Mouse (Mus musculus): ENCODE measurements at regions not wholly inside any gene's neighbourhood (a gene's known extent, or its start where the extent isn't known, plus 50 kb on each side); places are given as distances from the start of the nearest gene placed in this dataset.

GRCm38 (mm10) chr6:133420929-133421328, 128.9 kb downstream of the 5530400C23Rik start:
- no peak for ATAC-seq (replicated peaks in 1 of 2; ENCODE audit: insufficient read depth in 1 of 2, low FRiP score in 2 of 2, low TSS enrichment in 1 of 2, low read depth in 1 of 2, poor library complexity in 2 of 2, severe bottlenecking in 2 of 2)

- no peak for ATAC-seq (replicated peaks in 1 of 2; ENCODE audit: insufficient read depth in 1 of 2, low FRiP score in 2 of 2, low TSS enrichment in 1 of 2, low read depth in 1 of 2, poor library complexity in 2 of 2, severe bottlenecking in 2 of 2)
These were observed 139.7 kb downstream of the 5530400C23Rik start for GRCm38 (mm10) chr6:133431672-133432071.

GRCm38 (mm10) chr6:133442841-133443240, 150.8 kb downstream of the 5530400C23Rik start:
- peak; percentile 17 to 42; a peak in 2 of 4 replicates for ATAC-seq (replicated peaks in 1 of 2; ENCODE audit: insufficient read depth in 1 of 2, low FRiP score in 2 of 2, low TSS enrichment in 1 of 2, low read depth in 1 of 2, poor library complexity in 2 of 2, severe bottlenecking in 2 of 2)

Data from hematopoietic stem cell, adult 5-6 weeks (primary cell).